Mouse (Mus musculus) forebrain, embryonic 10.5 days (tissue): ENCODE data around the gene Krt16. TPM values are rescaled to one million over a fixed set of nuclear protein-coding genes. Genes with fewer than 3 reads are reported as not detected.
"Not testable (repeated sequence)": the region's sequence is repeated elsewhere in the genome, so short reads cannot be mapped to it uniquely, and the experiment has no call there.

Experiments used
- DNase-seq: peaks from one replicate; pipeline ENCODE4 v3.0.0-alpha.2; 2017; ENCODE audit warnings: low spot score; ENCODE audit errors: extremely low spot score
- H3K27ac ChIP-seq: fragments of 300-500 bp; sonication (generic); 2 replicates; pipeline ENCODE4 v1.5.1; 2016; ENCODE audit warnings: mild to moderate bottlenecking
- H3K27me3 ChIP-seq: fragments of 300-500 bp; sonication (generic); 2 replicates; pipeline ENCODE4 v1.6.1; 2016; ENCODE audit warnings: mild to moderate bottlenecking; ENCODE audit not compliant: poor library complexity, severe bottlenecking
- H3K36me3 ChIP-seq: fragments of 300-500 bp; sonication (generic); replicated peaks from 2 replicates; pipeline ENCODE4 v1.6.1; 2016; ENCODE audit warnings: mild to moderate bottlenecking, moderate library complexity
- H3K4me1 ChIP-seq: fragments of 300-500 bp; sonication (generic); 2 replicates; pipeline ENCODE4 v1.6.1; 2016
- H3K4me3 ChIP-seq: fragments of 300-500 bp; sonication (generic); 2 replicates; pipeline ENCODE4 v1.5.1; 2016; ENCODE audit warnings: mild to moderate bottlenecking, moderate library complexity
- H3K9me3 ChIP-seq: fragments of 300-500 bp; sonication (generic); 2 replicates; pipeline ENCODE4 v1.6.1; 2016; ENCODE audit warnings: mild to moderate bottlenecking, moderate library complexity
- WGBS: fragments of 180-500 bp; shearing (Covaris S2); methylation state at CpG from one replicate; pipeline ENCODE4 v1.1.7; 2016; 5-methylcytosine and 5-hydroxymethylcytosine counted together
- polyA plus RNA-seq: library from polyadenylated mRNA; unstranded; fragments of >200 nt; fragmentation: Nextera tagmentation; extraction: Ambion mirVana; gene quantifications from 2 replicates; pipeline ENCODE4 v1.2.1, GENCODE M21; 2016

The Krt16 gene
- polyA plus RNA-seq, 1 experiment from 2014 or later: not detected

GRCm38 (mm10) chr11:100275466-100275865 lies 26.8 kb upstream of the Krt16 start:
- Histone ChIP-seq H3K9me3 (no peaks in the 10 kb centered on the region), H3K27ac (no peak overlapping the region), H3K4me3 (no peak overlapping the region), H3K36me3 (no peaks in the 10 kb centered on the region), H3K27me3 (0 out of 2 replicates have a peak, but pooled peaks cover 4% of the 10 kb centered on the region), H3K4me1 (no peaks in the 10 kb centered on the region)
- 45% methylated on average over 5 of the region's 5 CpGs for WGBS
- DNase-seq: no peak

GRCm38 (mm10) chr11:100274719-100275118 lies 26.0 kb upstream of the Krt16 start:
- Histone ChIP-seq H3K27ac (no peak overlapping the region), H3K4me3 (no peak overlapping the region)
- 80% methylated on average over 7 of the region's 7 CpGs for WGBS

GRCm38 (mm10) chr11:100271878-100272277 lies 23.2 kb upstream of the Krt16 start:
- H3K27me3 ChIP-seq: 0 out of 2 replicates have a peak, but pooled peaks cover 4% of the 10 kb centered on the region
- WGBS: 91% methylated on average over 1 of the region's 1 CpGs
- H3K27ac ChIP-seq: no peak overlapping the region
- no peaks in the 10 kb centered on the region for H3K36me3 ChIP-seq
- no peak for DNase-seq
- H3K4me3 ChIP-seq: no peak overlapping the region
- H3K9me3 ChIP-seq: no peaks in the 10 kb centered on the region
- H3K4me1 ChIP-seq: 0 out of 2 replicates have a peak, but pooled peaks cover under 1% of the 10 kb centered on the region

More at GRCm38 (mm10) chr11:100274719-100275118, 26.0 kb upstream of the Krt16 start:
- H3K36me3 ChIP-seq: no peaks in the 10 kb centered on the region
- no peaks in the 10 kb centered on the region for H3K4me1 ChIP-seq
- no peak for DNase-seq
- H3K9me3 ChIP-seq: no peaks in the 10 kb centered on the region
- 0 out of 2 replicates have a peak, but pooled peaks cover 4% of the 10 kb centered on the region for H3K27me3 ChIP-seq

- Histone ChIP-seq H3K27me3 (0 out of 2 replicates have a peak, but pooled peaks cover 4% of the 10 kb centered on the region), H3K4me1 (0 out of 2 replicates have a peak, but pooled peaks cover 4% of the 10 kb centered on the region), H3K36me3 (no peaks in the 10 kb centered on the region), H3K9me3 (no peaks in the 10 kb centered on the region), H3K27ac (no peak within 1 kb of the TSS), H3K4me3 (no peak within 1 kb of the TSS)
- DNase-seq: no peak
- 79% methylated on average over 7 of the region's 7 CpGs for WGBS
Observed at GRCm38 (mm10) chr11:100269821-100270332, 21.2 kb upstream of the Krt16 start, which contains the start of gene Krt42. TSS of gene Krt42 (minus strand) at chr11:100269871.

- no peak for DNase-seq
- H3K9me3 ChIP-seq: no peaks in the 10 kb centered on the region
- WGBS: 26% methylated on average over 13 of the region's 13 CpGs
- H3K4me1 ChIP-seq: peaks cover 18% of the 10 kb centered on the region
- no peak overlapping the region for H3K27ac ChIP-seq
- no peak overlapping the region for H3K4me3 ChIP-seq
- no peaks in the 10 kb centered on the region for H3K36me3 ChIP-seq
- 0 out of 2 replicates have a peak, but pooled peaks cover 3% of the 10 kb centered on the region for H3K27me3 ChIP-seq
Observed at GRCm38 (mm10) chr11:100262058-100262980, 13.6 kb upstream of the Krt16 start.

- no peak for DNase-seq
- WGBS: 89% methylated on average over 9 of the region's 9 CpGs
- peaks cover 22% of the 10 kb centered on the region for H3K4me1 ChIP-seq
- H3K27ac ChIP-seq: no peak overlapping the region
- no peak overlapping the region for H3K4me3 ChIP-seq
- H3K27me3 ChIP-seq: 0 out of 2 replicates have a peak, but pooled peaks cover 3% of the 10 kb centered on the region
- H3K36me3 ChIP-seq: no peaks in the 10 kb centered on the region
- no peaks in the 10 kb centered on the region for H3K9me3 ChIP-seq
Observed at GRCm38 (mm10) chr11:100261235-100261605, 12.5 kb upstream of the Krt16 start.

- Histone ChIP-seq H3K9me3 (no peaks in the 10 kb centered on the region), H3K36me3 (no peaks in the 10 kb centered on the region), H3K4me3 (no peak within 1 kb of the TSS), H3K27ac (0 out of 2 replicates have a peak within 1 kb of the TSS, but pooled peaks have one; percentile 20), H3K27me3 (0 out of 2 replicates have a peak, but pooled peaks cover 3% of the 10 kb centered on the region), H3K4me1 (peaks cover 23% of the 10 kb centered on the region)
- DNase-seq: no peak
- 86% methylated on average over 21 of the region's 21 CpGs for WGBS
Observed at GRCm38 (mm10) chr11:100260514-100261234, 12.0 kb upstream of the Krt16 start, which contains the start of gene Krt17. TSS of gene Krt17 (minus strand) at chr11:100261029.

- WGBS: 90% methylated on average over 9 of the region's 9 CpGs
- Histone ChIP-seq H3K9me3 (no peaks in the 10 kb centered on the region), H3K36me3 (no peaks in the 10 kb centered on the region)
Observed at GRCm38 (mm10) chr11:100259079-100259478, 10.4 kb upstream of the Krt16 start.

GRCm38 (mm10) chr11:100257967-100258366 lies 9.3 kb upstream of the Krt16 start:
- no peak for DNase-seq
- Histone ChIP-seq H3K36me3 (no peaks in the 10 kb centered on the region), H3K4me1 (peaks cover 20% of the 10 kb centered on the region), H3K4me3 (no peak overlapping the region), H3K27ac (no peak overlapping the region), H3K27me3 (0 out of 2 replicates have a peak, but pooled peaks cover 2% of the 10 kb centered on the region), H3K9me3 (no peaks in the 10 kb centered on the region)
- WGBS: 91% methylated on average over 1 of the region's 1 CpGs

More at GRCm38 (mm10) chr11:100259079-100259478, 10.4 kb upstream of the Krt16 start:
- 0 out of 2 replicates have a peak, but pooled peaks cover 3% of the 10 kb centered on the region for H3K27me3 ChIP-seq
- H3K27ac ChIP-seq: no peak overlapping the region
- no peak overlapping the region for H3K4me3 ChIP-seq
- no peak for DNase-seq
- peaks cover 23% of the 10 kb centered on the region for H3K4me1 ChIP-seq

GRCm38 (mm10) chr11:100255514-100255913 lies 6.8 kb upstream of the Krt16 start:
- H3K27ac ChIP-seq: no peak overlapping the region
- 96% methylated on average over 6 of the region's 6 CpGs for WGBS
- peaks cover 9% of the 10 kb centered on the region; the same call in 1 of the 2 replicates for H3K4me1 ChIP-seq
- no peak for DNase-seq
- H3K36me3 ChIP-seq: no peaks in the 10 kb centered on the region
- no peaks in the 10 kb centered on the region for H3K27me3 ChIP-seq
- H3K4me3 ChIP-seq: no peak overlapping the region
- no peaks in the 10 kb centered on the region for H3K9me3 ChIP-seq

- H3K27me3 ChIP-seq: no peaks in the 10 kb centered on the region
- H3K27ac ChIP-seq: no peak overlapping the region
- WGBS: 68% methylated on average over 5 of the region's 5 CpGs
- no peak for DNase-seq
- peaks cover 9% of the 10 kb centered on the region; the same call in 1 of the 2 replicates for H3K4me1 ChIP-seq
- no peaks in the 10 kb centered on the region for H3K9me3 ChIP-seq
- no peak overlapping the region for H3K4me3 ChIP-seq
- H3K36me3 ChIP-seq: no peaks in the 10 kb centered on the region
Observed at GRCm38 (mm10) chr11:100254360-100255090, 5.8 kb upstream of the Krt16 start.

- H3K4me3 ChIP-seq, DNase-seq, H3K9me3 ChIP-seq, H3K4me1 ChIP-seq, H3K27me3 ChIP-seq, H3K36me3 ChIP-seq, H3K27ac ChIP-seq: not testable (repeated sequence)
- WGBS: 76% methylated on average over 7 of the region's 7 CpGs
Observed at GRCm38 (mm10) chr11:100246471-100246870, 2.2 kb downstream of the Krt16 start.
